Mouse (Mus musculus) forebrain, embryonic 13.5 days (tissue): ENCODE measurements at regions not wholly inside any gene's neighbourhood (a gene's known extent, or its start where the extent isn't known, plus 50 kb on each side); places are given as distances from the start of the nearest gene placed in this dataset.
"Not testable (repeated sequence)": the region's sequence is repeated elsewhere in the genome, so short reads cannot be mapped to it uniquely, and the experiment has no call there.

Experiments used
- ATAC-seq: fragments of 200-750 bp; cut with Nextera tagmentation; 2 replicates; pipeline ENCODE4 v1.8.0; 2017
- H3K27ac ChIP-seq: fragments of 300-500 bp; sonication (generic); 2 replicates; pipeline ENCODE4 v1.5.1; 2015; ENCODE audit warnings: inconsistent platforms, mild to moderate bottlenecking, moderate library complexity
- H3K27me3 ChIP-seq: fragments of 300-500 bp; sonication (generic); 2 replicates; pipeline ENCODE4 v1.6.1; 2015; ENCODE audit warnings: mild to moderate bottlenecking, inconsistent platforms
- H3K36me3 ChIP-seq: fragments of 300-500 bp; sonication (generic); 2 replicates; pipeline ENCODE4 v1.6.1; 2015; ENCODE audit warnings: mild to moderate bottlenecking, inconsistent platforms; ENCODE audit not compliant: poor library complexity, severe bottlenecking
- H3K4me1 ChIP-seq: fragments of 300-500 bp; sonication (generic); 2 replicates; pipeline ENCODE4 v1.6.1; 2015; ENCODE audit warnings: inconsistent platforms
- H3K4me2 ChIP-seq: fragments of 300-500 bp; sonication (generic); 2 replicates; pipeline ENCODE4 v1.6.1; 2015; ENCODE audit warnings: inconsistent platforms, mild to moderate bottlenecking, moderate library complexity
- H3K4me3 ChIP-seq: fragments of 300-500 bp; sonication (generic); 2 replicates; pipeline ENCODE4 v1.5.1; 2015; ENCODE audit warnings: mild to moderate bottlenecking, inconsistent platforms
- H3K9ac ChIP-seq: fragments of 300-500 bp; sonication (generic); 2 replicates; pipeline ENCODE4 v1.6.1; 2015; ENCODE audit warnings: mild to moderate bottlenecking, inconsistent platforms
- H3K9me3 ChIP-seq: fragments of 300-500 bp; sonication (generic); replicated peaks from 2 replicates; pipeline ENCODE4 v1.6.1; 2016; ENCODE audit warnings: inconsistent platforms
- WGBS: fragments of 180-500 bp; shearing (Covaris S2); methylation state at CpG from one replicate; pipeline ENCODE4 v1.1.7; 2015; 5-methylcytosine and 5-hydroxymethylcytosine counted together

DNA sequence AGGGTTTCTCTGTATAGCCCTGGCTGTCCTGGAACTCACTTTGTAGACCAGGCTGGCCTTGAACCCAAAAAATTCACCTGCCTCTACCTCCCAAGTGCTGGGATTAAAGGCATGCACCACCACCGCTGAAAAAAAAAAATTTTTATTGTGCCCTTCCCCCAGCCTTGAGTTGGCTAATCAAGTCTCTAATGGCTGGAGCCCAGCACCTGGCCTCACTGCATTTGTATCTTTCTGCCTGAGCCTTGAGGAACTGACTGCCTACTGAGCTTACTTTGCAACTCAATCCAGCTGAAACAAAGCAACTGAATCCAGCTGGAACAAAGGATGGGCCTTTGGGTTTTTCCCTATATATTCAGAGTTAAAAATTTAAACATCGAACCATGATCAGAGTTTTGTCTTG, 153.3 kb upstream of the Ccnh start:
- 69% methylated on average over 2 of the region's 2 CpGs for WGBS
- Histone ChIP-seq H3K27ac (no peak overlapping the region), H3K4me2 (no peak overlapping the region), H3K9me3 (peaks cover 9% of the 10 kb centered on the region), H3K9ac (no peak overlapping the region), H3K4me3 (no peak overlapping the region), H3K4me1 (no peaks in the 10 kb centered on the region), H3K36me3 (no peaks in the 10 kb centered on the region), H3K27me3 (no peaks in the 10 kb centered on the region)
- ATAC-seq = no peak

DNA sequence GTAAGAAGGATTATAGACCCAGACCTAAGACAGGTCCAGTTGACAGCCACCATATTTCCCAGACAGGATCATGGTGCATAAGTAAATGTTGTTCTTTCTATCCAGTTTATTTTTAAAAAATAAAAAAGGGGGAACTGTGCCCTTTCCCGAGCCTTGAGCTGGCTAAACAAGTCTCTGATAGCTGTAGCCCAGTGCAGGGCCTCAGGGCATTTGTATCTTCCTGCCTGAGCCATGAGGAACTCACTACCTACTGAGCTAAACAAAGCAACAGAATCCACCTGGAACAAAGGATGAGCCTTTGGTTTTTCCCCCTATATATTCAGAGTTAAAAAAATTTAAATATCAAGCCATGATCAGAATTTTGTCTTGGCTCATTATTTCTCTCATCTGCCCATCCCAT, 152.4 kb upstream of the Ccnh start:
- H3K4me1 ChIP-seq = no peaks in the 10 kb centered on the region
- H3K36me3 ChIP-seq = no peaks in the 10 kb centered on the region
- no peak for ATAC-seq
- 61% methylated on average over 1 of the region's 1 CpGs for WGBS
- no peak overlapping the region for H3K9ac ChIP-seq
- H3K27me3 ChIP-seq = no peaks in the 10 kb centered on the region
- H3K4me2 ChIP-seq = no peak overlapping the region
- no peak overlapping the region for H3K4me3 ChIP-seq
- no peak overlapping the region for H3K27ac ChIP-seq
- peaks cover 9% of the 10 kb centered on the region for H3K9me3 ChIP-seq

DNA sequence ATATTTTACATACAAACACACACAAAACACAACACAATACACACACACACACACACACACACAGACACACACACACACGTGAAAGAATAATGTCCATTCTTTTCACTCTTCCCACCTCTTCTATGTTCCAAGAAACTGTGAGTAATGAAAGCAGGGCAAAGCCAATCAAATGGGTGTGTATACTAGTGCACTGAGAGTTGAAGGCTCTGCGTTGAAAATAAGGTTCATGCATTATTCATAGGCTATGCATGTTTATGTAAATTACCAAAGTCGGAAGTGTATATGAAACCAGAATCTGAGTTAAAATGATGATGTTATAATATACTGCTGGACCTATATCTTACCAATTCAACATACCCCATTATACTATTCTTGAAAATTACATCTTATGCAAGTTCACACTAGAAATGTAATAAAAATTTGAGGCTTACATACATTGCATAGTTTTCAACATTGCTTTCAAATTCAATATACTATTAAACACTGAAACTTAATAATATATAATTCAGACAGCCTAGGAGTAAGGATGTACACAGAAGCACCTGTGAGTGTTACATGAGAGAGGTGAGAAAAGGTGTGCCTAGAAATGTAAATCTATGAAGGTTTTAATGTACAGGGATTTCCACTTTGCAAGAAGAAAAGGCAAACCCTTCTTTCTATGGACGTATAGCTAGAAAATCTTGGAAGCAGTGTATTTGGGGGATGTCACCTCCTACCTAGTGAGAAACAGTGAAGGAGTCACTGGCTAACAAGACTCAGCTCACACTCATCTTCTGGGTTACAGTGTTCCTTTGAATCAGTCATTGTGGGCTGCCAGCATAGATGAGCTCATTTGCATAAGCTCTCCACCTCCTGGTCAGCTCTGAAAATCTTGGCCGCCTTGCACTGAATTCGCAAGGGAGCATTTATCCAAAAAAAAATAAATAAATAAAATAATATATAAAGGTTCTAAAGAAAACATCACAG, 122.3 kb upstream of the Ccnh start:
- peak overlapping the region; percentile 24 for H3K4me2 ChIP-seq
- H3K4me1 ChIP-seq = peaks cover 8% of the 10 kb centered on the region
- 11% methylated on average over 6 of the region's 6 CpGs for WGBS
- H3K9me3 ChIP-seq = no peaks in the 10 kb centered on the region; the same call in 1 of the 2 replicates
- H3K27me3 ChIP-seq = no peaks in the 10 kb centered on the region
- no peak overlapping the region for H3K9ac ChIP-seq
- ATAC-seq = peak; percentile 93
- H3K27ac ChIP-seq = peak overlapping the region; percentile 79
- no peak overlapping the region for H3K4me3 ChIP-seq
- no peaks in the 10 kb centered on the region for H3K36me3 ChIP-seq

DNA sequence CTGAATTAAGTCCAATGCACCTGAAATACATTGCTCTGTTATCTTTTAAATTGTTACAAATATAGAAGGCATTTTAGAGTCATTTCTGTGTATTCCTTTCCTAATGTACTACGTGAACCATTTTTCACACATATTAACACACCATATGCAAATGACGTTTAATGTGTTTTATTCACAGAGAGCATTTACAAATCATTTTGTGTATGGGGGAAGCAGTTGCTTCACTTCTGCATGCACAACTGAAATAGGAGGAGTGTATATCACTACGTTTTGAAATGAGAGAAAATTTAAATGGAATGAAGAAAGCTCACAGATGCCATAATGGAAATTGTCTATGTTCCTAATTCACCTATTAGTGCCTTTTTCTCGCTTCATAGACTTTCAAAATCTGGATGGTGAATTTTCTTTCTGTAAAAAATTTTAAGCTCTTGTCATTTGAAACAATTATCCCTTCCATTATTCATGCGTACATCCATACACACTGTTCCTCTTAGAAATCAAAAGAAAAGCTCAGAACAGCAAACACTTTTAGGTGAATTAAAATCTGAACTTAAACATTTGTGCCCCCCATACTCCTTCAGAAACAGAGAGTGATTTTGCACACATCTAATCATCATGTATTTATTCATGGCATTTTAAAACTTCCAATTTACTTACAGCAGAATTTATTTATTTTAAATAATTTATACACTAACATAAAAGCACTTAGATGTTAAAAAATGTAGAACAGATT, 121.5 kb upstream of the Ccnh start:
- Histone ChIP-seq H3K9ac (no peak overlapping the region), H3K27ac (peak overlapping the region; percentile 79), H3K36me3 (no peaks in the 10 kb centered on the region), H3K4me2 (peak overlapping the region; percentile 24; the same call in 1 of the 2 replicates), H3K27me3 (no peaks in the 10 kb centered on the region), H3K4me1 (peaks cover 8% of the 10 kb centered on the region), H3K4me3 (no peak overlapping the region), H3K9me3 (no peaks in the 10 kb centered on the region; the same call in 1 of the 2 replicates)
- 28% methylated on average over 5 of the region's 5 CpGs for WGBS
- peak; percentile 31; the same call in 1 of the 2 replicates for ATAC-seq

DNA sequence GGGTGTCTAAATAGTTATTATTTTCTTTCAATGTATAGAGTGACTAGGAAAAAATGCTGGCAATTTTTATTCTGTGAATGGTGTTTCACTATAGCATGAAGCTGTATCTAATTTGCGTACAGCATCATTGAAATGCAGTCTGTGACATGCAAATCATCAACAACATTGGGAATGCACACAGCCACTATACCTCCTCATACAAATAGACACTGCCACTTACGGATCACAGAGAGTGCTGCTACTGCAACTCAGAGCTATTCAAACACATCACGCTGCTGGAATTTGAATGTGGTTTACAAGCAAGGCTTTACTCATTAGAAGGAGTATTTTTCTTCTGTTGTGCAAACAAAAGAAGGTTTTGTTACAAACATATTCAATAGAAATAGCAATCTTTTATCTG, 120.8 kb upstream of the Ccnh start:
- Histone ChIP-seq H3K27me3 (no peaks in the 10 kb centered on the region), H3K36me3 (no peaks in the 10 kb centered on the region), H3K4me3 (no peak overlapping the region), H3K27ac (peak overlapping the region; percentile 69), H3K4me1 (peaks cover 8% of the 10 kb centered on the region), H3K9ac (no peak overlapping the region), H3K4me2 (0 out of 2 replicates have a peak overlapping the region, but pooled peaks have one; percentile 4), H3K9me3 (no peaks in the 10 kb centered on the region; the same call in 1 of the 2 replicates)
- ATAC-seq = peak; percentile 81
- 10% methylated on average over 3 of the region's 3 CpGs for WGBS

DNA sequence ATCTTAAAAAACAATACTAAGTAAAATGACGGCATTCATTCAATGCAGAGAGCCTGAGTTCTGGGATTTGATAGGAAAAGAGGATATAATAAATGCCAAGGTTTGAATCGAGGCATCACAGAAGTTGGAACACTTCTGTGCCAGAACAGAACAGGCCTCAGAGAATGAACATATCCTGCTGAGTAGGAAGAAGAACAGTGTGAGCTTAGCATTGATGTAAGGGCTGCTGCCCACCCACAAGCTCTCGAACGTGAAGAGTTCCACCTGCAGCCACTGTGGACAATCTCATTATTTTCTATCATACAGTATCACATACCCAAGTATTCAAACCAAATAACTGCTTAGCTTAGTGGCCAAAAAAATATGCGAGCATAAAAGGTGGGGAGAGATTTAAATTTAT, 105.9 kb upstream of the Ccnh start:
- no peak overlapping the region for H3K4me2 ChIP-seq
- no peaks in the 10 kb centered on the region for H3K36me3 ChIP-seq
- 41% methylated on average over 5 of the region's 5 CpGs for WGBS
- no peak overlapping the region for H3K9ac ChIP-seq
- peak; percentile 45 for ATAC-seq
- no peaks in the 10 kb centered on the region for H3K27me3 ChIP-seq
- H3K4me1 ChIP-seq = no peaks in the 10 kb centered on the region
- no peaks in the 10 kb centered on the region for H3K9me3 ChIP-seq
- H3K27ac ChIP-seq = no peak overlapping the region
- H3K4me3 ChIP-seq = no peak overlapping the region

DNA sequence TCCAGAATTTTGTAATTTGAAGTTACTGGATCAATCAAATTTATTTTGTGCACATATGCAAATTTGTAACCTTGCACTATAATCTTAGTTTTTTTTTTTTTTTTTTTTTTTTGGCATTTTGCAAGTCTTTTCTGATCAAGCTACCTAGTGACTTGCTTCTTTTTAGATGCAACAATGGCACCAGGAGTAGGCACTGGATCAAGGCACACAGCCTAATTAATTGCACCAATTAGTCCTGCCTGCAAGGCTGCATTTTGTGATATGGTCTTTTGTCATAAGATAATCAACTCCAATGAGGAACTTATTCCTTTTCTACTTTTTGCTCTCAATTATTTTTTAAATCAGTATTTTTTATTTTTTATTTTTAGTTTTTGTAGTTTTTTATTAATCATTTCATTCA, 105.5 kb upstream of the Ccnh start:
- Histone ChIP-seq H3K9me3 (no peaks in the 10 kb centered on the region), H3K36me3 (no peaks in the 10 kb centered on the region), H3K9ac (no peak overlapping the region), H3K27ac (no peak overlapping the region), H3K27me3 (no peaks in the 10 kb centered on the region), H3K4me3 (no peak overlapping the region), H3K4me2 (no peak overlapping the region), H3K4me1 (no peaks in the 10 kb centered on the region)
- ATAC-seq = peak; percentile 61; the same call in 1 of the 2 replicates

DNA sequence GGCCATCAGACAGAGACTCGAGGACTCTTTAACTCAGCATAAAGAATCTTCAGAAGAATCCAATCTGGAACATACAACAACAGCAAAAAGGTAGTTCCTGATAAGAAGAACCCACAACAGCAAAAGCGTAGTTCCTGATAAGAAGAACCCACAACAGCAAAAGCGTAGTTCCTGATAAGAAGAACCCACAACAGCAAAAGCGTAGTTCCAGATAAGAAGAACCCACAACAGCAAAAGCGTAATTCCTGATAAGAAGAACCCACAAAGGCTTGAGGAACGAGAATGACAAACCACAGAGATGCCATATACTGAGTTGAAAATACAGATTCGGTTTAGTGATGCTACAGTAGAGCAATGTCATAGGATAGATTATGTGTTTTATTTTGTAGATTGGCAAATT, 93.0 kb upstream of the Ccnh start:
- WGBS = 92% methylated on average over 7 of the region's 7 CpGs
- Histone ChIP-seq H3K4me3 (no peak overlapping the region), H3K27ac (no peak overlapping the region), H3K27me3 (no peaks in the 10 kb centered on the region), H3K9ac (no peak overlapping the region), H3K36me3 (no peaks in the 10 kb centered on the region), H3K4me1 (no peaks in the 10 kb centered on the region), H3K9me3 (peaks cover 12% of the 10 kb centered on the region), H3K4me2 (no peak overlapping the region)
- no peak for ATAC-seq

DNA sequence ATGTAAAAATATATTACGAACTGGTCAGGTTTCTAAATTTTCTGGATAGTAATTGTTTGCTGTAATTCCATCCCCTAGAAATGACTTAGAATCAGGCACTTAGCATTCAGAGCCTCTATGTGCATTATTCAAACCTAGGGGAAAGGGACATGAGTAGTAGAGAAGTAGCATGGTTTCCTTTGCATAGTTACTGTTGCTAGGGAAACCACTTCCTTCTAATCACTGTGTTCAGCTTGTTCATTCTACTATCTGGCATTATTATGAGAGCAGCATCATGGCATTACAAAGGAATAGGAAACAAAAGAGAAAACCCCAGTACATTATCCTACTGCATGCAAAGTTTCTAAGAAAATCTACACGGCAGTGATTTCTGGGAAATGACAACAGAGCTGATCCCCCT, 65.9 kb upstream of the Ccnh start:
- WGBS = 38% methylated on average over 2 of the region's 2 CpGs

DNA sequence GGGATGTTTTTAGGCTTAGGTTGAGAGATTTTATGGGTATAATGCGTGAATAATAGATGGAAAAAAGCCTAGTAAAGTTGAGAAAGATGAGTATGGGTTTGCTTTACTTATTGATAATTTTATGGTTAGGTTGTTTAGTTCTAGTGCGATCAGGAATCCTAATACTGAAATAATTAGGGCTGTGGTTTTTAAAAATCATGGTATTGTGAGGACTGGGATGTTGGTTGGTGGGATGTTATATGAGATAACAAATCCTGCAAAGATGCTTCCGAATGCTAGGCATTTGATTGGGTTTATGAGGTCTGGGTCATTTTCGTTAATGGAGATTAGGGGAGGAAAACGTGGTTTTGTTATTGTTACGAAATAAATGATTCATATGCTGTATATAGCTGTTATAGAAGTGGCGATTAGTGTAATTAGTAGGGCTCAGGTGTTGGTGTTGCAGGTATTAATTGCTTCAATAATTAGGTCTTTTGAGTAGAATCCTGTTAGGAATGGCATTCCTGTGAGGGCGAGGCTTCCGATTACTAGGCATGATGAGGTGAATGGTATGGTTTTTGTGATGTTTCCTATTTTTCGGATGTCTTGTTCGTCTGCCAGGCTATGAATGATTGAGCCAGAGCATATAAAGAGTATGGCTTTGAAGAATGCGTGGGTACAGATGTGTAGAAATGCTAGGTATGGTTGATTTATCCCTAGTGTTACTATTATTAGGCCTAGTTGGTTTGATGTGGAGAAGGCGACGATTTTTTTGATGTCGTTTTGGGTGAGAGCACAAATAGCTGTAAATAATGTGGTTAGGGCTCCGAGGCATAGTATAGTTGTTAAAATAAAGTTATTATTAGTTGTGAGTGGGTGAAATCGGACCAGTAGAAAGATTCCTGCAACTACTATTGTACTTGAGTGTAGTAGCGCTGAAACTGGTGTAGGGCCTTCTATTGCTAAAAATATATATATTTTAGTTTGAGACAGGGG, 62.3 kb upstream of the Ccnh start:
- not testable (repeated sequence) for H3K4me1 ChIP-seq, H3K9ac ChIP-seq, H3K4me2 ChIP-seq, H3K27me3 ChIP-seq, H3K4me3 ChIP-seq, H3K36me3 ChIP-seq, H3K9me3 ChIP-seq, H3K27ac ChIP-seq
- peak; percentile 100 for ATAC-seq
- WGBS = 88% methylated on average over 18 of the region's 18 CpGs

More for the DNA sequence above, 65.9 kb upstream of the Ccnh start:
- no peak overlapping the region for H3K4me3 ChIP-seq
- no peaks in the 10 kb centered on the region for H3K27me3 ChIP-seq
- no peaks in the 10 kb centered on the region for H3K36me3 ChIP-seq
- no peak overlapping the region for H3K4me2 ChIP-seq
- ATAC-seq = peak; percentile 47; the same call in 1 of the 2 replicates
- no peak overlapping the region for H3K27ac ChIP-seq
- H3K4me1 ChIP-seq = peaks cover 6% of the 10 kb centered on the region; the same call in 1 of the 2 replicates
- H3K9ac ChIP-seq = no peak overlapping the region
- no peaks in the 10 kb centered on the region for H3K9me3 ChIP-seq

DNA sequence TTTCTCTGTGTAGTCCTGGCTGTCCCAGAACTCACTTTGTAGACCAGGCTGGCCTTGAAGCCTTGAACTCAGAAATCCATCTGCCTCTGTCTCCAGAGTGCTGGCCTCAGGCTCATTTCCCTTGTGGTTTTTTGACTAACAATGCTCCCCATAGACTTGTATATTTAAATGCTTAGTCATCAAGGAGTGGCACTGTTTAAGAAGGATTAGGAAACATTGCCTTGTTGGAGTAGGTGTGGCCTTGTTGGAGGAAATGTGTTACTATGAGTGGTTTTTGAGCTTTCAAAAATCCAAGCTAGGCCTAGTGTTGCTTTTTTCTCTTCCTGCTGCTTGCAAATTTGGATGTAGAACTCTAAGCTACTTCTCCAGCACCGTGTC, 61.7 kb upstream of the Ccnh start:
- Histone ChIP-seq H3K9me3 (no peaks in the 10 kb centered on the region), H3K9ac (no peak overlapping the region), H3K4me2 (no peak overlapping the region), H3K4me1 (peaks cover 6% of the 10 kb centered on the region; the same call in 1 of the 2 replicates), H3K27ac (no peak overlapping the region), H3K27me3 (no peaks in the 10 kb centered on the region), H3K4me3 (no peak overlapping the region), H3K36me3 (no peaks in the 10 kb centered on the region)
- no peak for ATAC-seq
- WGBS = 83% methylated on average over 1 of the region's 1 CpGs
